Mouse (Mus musculus): ENCODE measurements around the gene Rimklb.

- TF ChIP-seq EP300 (IDR thresholded peaks at IDR 0.05), result peak; percentile 41; the same call in 1 of the 2 replicates
- TF ChIP-seq CTCF (IDR thresholded peaks at IDR 0.05), result no peak
These were observed 9.9 kb upstream of the Rimklb start for GRCm38 (mm10) chr6:122508494-122508893.

Data from lung, postnatal 0 days (tissue).